In genomic region chr9:60543422-60544015, GRCm38 (mm10) we compare ENCODE assay signal across 23 mouse cellular contexts. TPM values are rescaled to one million over a fixed set of nuclear protein-coding genes. Genes with fewer than 3 reads are reported as not detected.
DNase-seq lines count a peak whose midpoint lies in the region; ATAC-seq lines count a peak whose summit lies in the region.
"Had no signal": no experiment of that assay in that cellular context is flagged by ENCODE, and none has a peak within 500 bp of the region (broad histone marks: within the 10 kb centered on the region; RNA-seq: fewer than 3 reads in every experiment).

No protein-coding gene starts in this region.

- H3K9ac ChIP-seq in kidney, embryonic 16.5 days (replicated peaks; ENCODE audit: low read length): no peak overlapping the region
- no peak overlapping the region for H3K9ac ChIP-seq in embryonic facial prominence, embryonic 11.5 days (replicated peaks; ENCODE audit: low read length)
- no peak overlapping the region for H3K9ac ChIP-seq in stomach, embryonic 15.5 days
- H3K9ac ChIP-seq: forebrain, embryonic 13.5 days; heart, embryonic 12.5 days; liver, postnatal 0 days; midbrain, embryonic 13.5 days had no signal

- H3K4me3 ChIP-seq in kidney, embryonic 16.5 days (ENCODE audit: low read length): no peak overlapping the region
- no peak overlapping the region for H3K4me3 ChIP-seq in embryonic facial prominence, embryonic 11.5 days (ENCODE audit: low read depth, low read length)
- no peak overlapping the region for H3K4me3 ChIP-seq in stomach, embryonic 15.5 days (replicated peaks)
- H3K4me3 ChIP-seq: forebrain, embryonic 13.5 days; heart, embryonic 12.5 days; hindbrain, embryonic 10.5 days; left cerebral cortex, adult 2 months; megakaryocyte, embryonic 14.5 days; midbrain, embryonic 13.5 days had no signal

- DNase-seq in kidney, postnatal 4 days: no peak
- peak; percentile 15 for DNase-seq in NIH3T3 (ENCODE audit: low read depth)
- peak; percentile 53 for DNase-seq in embryonic facial prominence, embryonic 11.5 days (ENCODE audit: low spot score)
- DNase-seq in kidney, postnatal 10 days: no peak
- DNase-seq: adrenal gland, postnatal 10 days; cerebellum, adult 8-10 months; heart, postnatal 10 days; kidney, adult 9 months; left cerebral cortex, postnatal 4 days; liver, postnatal 0 days; thymus, postnatal 14 days had no signal

- no peak for ATAC-seq in kidney, embryonic 16.5 days (ENCODE audit: low FRiP score, low TSS enrichment)
- no peak for ATAC-seq in embryonic facial prominence, embryonic 11.5 days (replicated peaks; ENCODE audit: insufficient number of reproducible peaks, low FRiP score, low TSS enrichment, low read depth)
- ATAC-seq in stomach, embryonic 15.5 days (ENCODE audit: insufficient read depth, low FRiP score, low read depth): peak; percentile 25; the same call in 1 of the 2 replicates
- ATAC-seq in megakaryocyte progenitor cell, adult 5-6 weeks (replicated peaks; ENCODE audit: poor library complexity): no peak
- ATAC-seq: forebrain, embryonic 13.5 days; hindbrain, postnatal 0 days; intestine, embryonic 16.5 days; liver, postnatal 0 days; midbrain, embryonic 13.5 days had no signal

- no peaks in the 10 kb centered on the region for H3K36me3 ChIP-seq in kidney, embryonic 16.5 days (ENCODE audit: insufficient read depth, low read length)
- H3K36me3 ChIP-seq in embryonic facial prominence, embryonic 11.5 days (replicated peaks; ENCODE audit: control insufficient read depth, insufficient read depth, low read depth, low read length): no peaks in the 10 kb centered on the region
- H3K36me3 ChIP-seq in stomach, embryonic 15.5 days: no peaks in the 10 kb centered on the region
- H3K36me3 ChIP-seq: heart, embryonic 12.5 days; hindbrain, embryonic 10.5 days; midbrain, embryonic 13.5 days had no signal

- WGBS in kidney, embryonic 16.5 days: 42% methylated on average over 7 of the region's 7 CpGs
- WGBS in embryonic facial prominence, embryonic 11.5 days: 56% methylated on average over 7 of the region's 7 CpGs
- WGBS in stomach, embryonic 15.5 days: 46% methylated on average over 7 of the region's 7 CpGs

- peak overlapping the region; percentile 13; the same call in 1 of the 2 replicates for H3K27ac ChIP-seq in kidney, embryonic 16.5 days (ENCODE audit: low read length)
- H3K27ac ChIP-seq in embryonic facial prominence, embryonic 11.5 days (replicated peaks; ENCODE audit: low read depth, low read length): no peak overlapping the region
- peak overlapping the region; percentile 6; the same call in 1 of the 2 replicates for H3K27ac ChIP-seq in stomach, embryonic 15.5 days
- H3K27ac ChIP-seq: forebrain, embryonic 13.5 days; hindbrain, embryonic 10.5 days; hindbrain, postnatal 0 days; left cerebral cortex, adult 2 months; midbrain, embryonic 13.5 days had no signal

- no peak overlapping the region for H3K4me2 ChIP-seq in kidney, embryonic 16.5 days (replicated peaks; ENCODE audit: low read depth, low read length)
- H3K4me2 ChIP-seq in embryonic facial prominence, embryonic 11.5 days (ENCODE audit: low read depth, low read length): no peak overlapping the region
- no peak overlapping the region for H3K4me2 ChIP-seq in stomach, embryonic 15.5 days
- H3K4me2 ChIP-seq: forebrain, embryonic 13.5 days; heart, embryonic 12.5 days; liver, embryonic 11.5 days; midbrain, embryonic 13.5 days had no signal

- no peaks in the 10 kb centered on the region for H3K27me3 ChIP-seq in kidney, embryonic 16.5 days (ENCODE audit: insufficient read depth, low read length)
- no peaks in the 10 kb centered on the region for H3K27me3 ChIP-seq in embryonic facial prominence, embryonic 11.5 days (ENCODE audit: control insufficient read depth, insufficient read depth, low read length)
- no peaks in the 10 kb centered on the region for H3K27me3 ChIP-seq in stomach, embryonic 15.5 days (replicated peaks)
- H3K27me3 ChIP-seq: forebrain, embryonic 13.5 days; heart, embryonic 12.5 days; midbrain, embryonic 13.5 days had no signal

- no peaks in the 10 kb centered on the region for H3K4me1 ChIP-seq in kidney, embryonic 16.5 days (ENCODE audit: insufficient read depth, low read length)
- no peaks in the 10 kb centered on the region for H3K4me1 ChIP-seq in embryonic facial prominence, embryonic 11.5 days (ENCODE audit: control insufficient read depth, insufficient read depth, low read length)
- H3K4me1 ChIP-seq in stomach, embryonic 15.5 days: 0 out of 2 replicates have a peak, but pooled peaks cover 7% of the 10 kb centered on the region
- H3K4me1 ChIP-seq: forebrain, embryonic 13.5 days; midbrain, embryonic 13.5 days had no signal

- H3K9me3 ChIP-seq in kidney, embryonic 16.5 days (ENCODE audit: low read length): no peaks in the 10 kb centered on the region
- H3K9me3 ChIP-seq in embryonic facial prominence, embryonic 11.5 days (replicated peaks; ENCODE audit: control insufficient read depth, low read length): no peaks in the 10 kb centered on the region
- H3K9me3 ChIP-seq in stomach, embryonic 15.5 days: no peaks in the 10 kb centered on the region
- H3K9me3 ChIP-seq: forebrain, embryonic 13.5 days; heart, embryonic 12.5 days; hindbrain, embryonic 10.5 days; megakaryocyte, embryonic 14.5 days; midbrain, embryonic 13.5 days had no signal

RNA-seq across cellular contexts. Expression of gene Thsd4, which starts 21.7 kb away (rescaled TPM):
- polyA plus RNA-seq in kidney, embryonic 16.5 days (2015; fragmentation: Nextera tagmentation; extraction: Ambion mirVana): 24.5 and 27.8 TPM in 2 replicates
- polyA plus RNA-seq in embryonic facial prominence, embryonic 11.5 days (2014; fragmentation: Nextera tagmentation; extraction: Ambion mirVana): 2.6 and 3.0 TPM in 2 replicates
- polyA plus RNA-seq in stomach, embryonic 15.5 days (2015; fragmentation: Nextera tagmentation; extraction: Ambion mirVana): 21.1 and 22.2 TPM in 2 replicates
- 0.05 and 0.44 TPM in 2 replicates for total RNA-seq in megakaryocyte progenitor cell, adult 5-6 weeks (2015)
- 0.10 and 0.17 TPM in 2 replicates for total RNA-seq in megakaryocyte progenitor cell, adult 5-6 weeks (2017)

Comparison
In these comparisons a context has a peak if more than half of its experiments do, and no peak if none do; other contexts are left out.
1. DNase-seq: peak in NIH3T3 (single experiment) and embryonic facial prominence, embryonic 11.5 days (single experiment); none in kidney, postnatal 4 days (0 of 2) and kidney, postnatal 10 days (single experiment).